Mouse (Mus musculus): ENCODE data around the gene Strip1. TPM values are rescaled to one million over a fixed set of nuclear protein-coding genes. Genes with fewer than 3 reads are reported as not detected.

Gene Strip1
- polyA plus RNA-seq, 1 experiment = 16.8 TPM

DNA sequence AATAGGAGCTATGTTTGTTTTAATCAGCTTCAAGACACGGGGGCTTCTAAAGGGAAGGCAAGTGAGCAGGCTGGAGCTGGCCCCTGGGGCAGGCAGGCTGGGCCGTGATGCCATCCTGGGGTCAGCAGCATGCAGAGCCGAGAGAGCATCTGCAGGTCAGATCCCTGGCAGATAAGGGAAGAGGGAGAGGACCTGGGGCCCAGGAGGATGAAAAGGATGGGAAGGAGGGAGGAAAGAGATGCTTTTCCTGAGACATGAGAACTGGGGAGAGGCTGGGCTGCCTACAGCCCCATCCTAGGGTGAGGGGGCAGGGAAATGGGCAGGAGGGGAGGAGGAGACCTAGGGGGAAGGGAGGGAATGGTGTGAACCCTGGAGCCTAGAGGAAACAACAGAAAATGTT, 66.2 kb downstream of the Strip1 start:
- peaks cover 5% of the 10 kb centered on the region for H3K4me1 ChIP-seq (ENCODE audit: control insufficient read depth, insufficient read depth, low read length)
- H3K27ac ChIP-seq (ENCODE audit: insufficient read depth, low read depth, low read length) = no peak overlapping the region
- TF ChIP-seq POLR2A (IDR thresholded peaks at IDR 0.05; ENCODE audit: borderline replicate concordance, low read depth, low read length) (no peak), CTCF (IDR thresholded peaks at IDR 0.05; ENCODE audit: low read depth, low read length) (no peak)
- no peak overlapping the region for H3K4me3 ChIP-seq (ENCODE audit: insufficient read depth, low read length)

DNA sequence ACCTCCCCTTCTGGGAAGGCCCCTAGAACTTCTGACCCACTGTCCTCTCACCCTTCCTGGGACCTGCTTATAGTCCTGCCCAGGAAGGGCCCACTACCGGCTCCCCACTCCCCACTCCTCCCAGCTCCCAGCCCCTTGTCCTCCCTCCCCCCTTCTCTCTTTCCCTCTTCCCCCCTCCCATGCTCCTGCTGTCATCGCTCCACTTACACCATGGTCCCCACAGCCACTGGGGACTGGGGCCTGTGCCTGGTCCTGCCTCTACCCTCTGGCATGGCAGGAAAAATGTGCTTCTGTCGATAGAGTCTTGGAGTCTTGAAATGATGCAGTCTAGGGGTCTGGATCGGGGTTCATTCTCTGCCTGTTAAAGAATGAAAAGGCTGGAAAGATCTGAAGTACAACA, 67.6 kb downstream of the Strip1 start:
- H3K27ac ChIP-seq (ENCODE audit: insufficient read depth, low read depth, low read length) = no peak overlapping the region

DNA sequence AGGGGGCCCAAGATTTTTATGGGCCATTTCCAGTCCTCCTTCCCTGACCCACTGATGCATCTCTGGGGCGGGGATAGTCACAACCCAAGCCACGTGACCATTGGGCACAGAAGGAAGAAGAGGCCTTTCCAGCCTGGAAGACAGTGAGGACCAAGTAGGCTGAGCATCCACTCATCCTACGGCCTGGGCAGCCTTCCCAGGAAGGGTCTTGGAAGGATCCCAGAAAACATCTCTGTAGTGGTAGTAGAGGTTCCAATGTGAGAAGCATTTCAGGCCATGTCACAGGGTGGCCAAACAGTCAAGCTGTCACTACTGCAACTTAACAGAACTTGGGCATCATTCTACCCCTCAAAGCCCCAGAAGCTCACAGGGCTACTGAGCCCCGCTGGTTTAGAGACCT, 68.9 kb downstream of the Strip1 start:
- no peak for TF ChIP-seq CTCF (IDR thresholded peaks at IDR 0.05; ENCODE audit: low read depth, low read length)
- no peak for TF ChIP-seq POLR2A (IDR thresholded peaks at IDR 0.05; ENCODE audit: borderline replicate concordance, low read depth, low read length)
- H3K4me1 ChIP-seq (ENCODE audit: control insufficient read depth, insufficient read depth, low read length) = no peaks in the 10 kb centered on the region

More for the DNA sequence above, 67.6 kb downstream of the Strip1 start:
- TF ChIP-seq CTCF (IDR thresholded peaks at IDR 0.05; ENCODE audit: low read depth, low read length) (no peak), POLR2A (IDR thresholded peaks at IDR 0.05; ENCODE audit: borderline replicate concordance, low read depth, low read length) (no peak)
- Histone ChIP-seq H3K4me1 (ENCODE audit: control insufficient read depth, insufficient read depth, low read length) (no peaks in the 10 kb centered on the region), H3K4me3 (ENCODE audit: insufficient read depth, low read length) (no peak overlapping the region)

More for the DNA sequence above, 68.9 kb downstream of the Strip1 start:
- Histone ChIP-seq H3K4me3 (ENCODE audit: insufficient read depth, low read length) (no peak overlapping the region), H3K27ac (ENCODE audit: insufficient read depth, low read depth, low read length) (no peak overlapping the region)

Other genes starting within 250 kb of the Strip1 start
- gene Kcnc4, start 172.1 kb downstream of the Strip1 start, polyA plus RNA-seq (2012; ENCODE audit: insufficient read depth, insufficient read length, missing spikeins) = not detected in 2 replicates
- gene Slc6a17, start 113.7 kb downstream of the Strip1 start, polyA plus RNA-seq (2012; ENCODE audit: insufficient read depth, insufficient read length, missing spikeins) = not detected in 2 replicates
- not detected in 2 replicates for gene Ubl4b, start 76.6 kb downstream of the Strip1 start, polyA plus RNA-seq (2012; ENCODE audit: insufficient read depth, insufficient read length, missing spikeins)
- gene Alx3, start 36.7 kb downstream of the Strip1 start, polyA plus RNA-seq (2012; ENCODE audit: insufficient read depth, insufficient read length, missing spikeins) = not detected in 2 replicates
- gene Gm10961, start 372 bp downstream of the Strip1 start, polyA plus RNA-seq (2012; ENCODE audit: insufficient read depth, insufficient read length, missing spikeins) = not detected in 2 replicates
- 87.4 and 97.2 TPM in 2 replicates for gene Ahcyl1, start 64.9 kb upstream of the Strip1 start, polyA plus RNA-seq (2012; ENCODE audit: insufficient read depth, insufficient read length, missing spikeins)
- gene Csf1, start 128.8 kb upstream of the Strip1 start, polyA plus RNA-seq (2012; ENCODE audit: insufficient read depth, insufficient read length, missing spikeins) = 6.3 and 7.6 TPM in 2 replicates
- gene Eps8l3, start 245.5 kb upstream of the Strip1 start, polyA plus RNA-seq (2012; ENCODE audit: insufficient read depth, insufficient read length, missing spikeins) = not detected in 2 replicates